ENCODE assay signal across 35 mouse cellular contexts in genomic region chr16:30241623-30242022, GRCm38 (mm10). TPM values are rescaled to one million over a fixed set of nuclear protein-coding genes. Genes with fewer than 3 reads are reported as not detected.
DNase-seq lines count a peak whose midpoint lies in the region; ATAC-seq and TF ChIP-seq lines count a peak whose summit lies in the region.
"Had no signal": no experiment of that assay in that cellular context is flagged by ENCODE, and none has a peak within 500 bp of the region (broad histone marks: within the 10 kb centered on the region; RNA-seq: fewer than 3 reads in every experiment).

No protein-coding gene starts in this region.

- peaks cover 3% of the 10 kb centered on the region; the same call in 1 of the 2 replicates for H3K9me3 ChIP-seq in stomach, embryonic 16.5 days (replicated peaks; ENCODE audit: control insufficient read depth, low read length)
- no peaks in the 10 kb centered on the region for H3K9me3 ChIP-seq in stomach, postnatal 0 days (ENCODE audit: control insufficient read depth, low read length)
- H3K9me3 ChIP-seq in limb, embryonic 10.5 days (replicated peaks): no peaks in the 10 kb centered on the region
- H3K9me3 ChIP-seq in midbrain, embryonic 14.5 days (ENCODE audit: control insufficient read depth, low read length): no peaks in the 10 kb centered on the region
- H3K9me3 ChIP-seq: embryonic facial prominence, embryonic 12.5 days; intestine, embryonic 15.5 days; neural tube, embryonic 13.5 days had no signal

- ATAC-seq in stomach, embryonic 16.5 days (ENCODE audit: insufficient read depth, low FRiP score): 0 out of 2 replicates have a peak, but pooled peaks have one; percentile 51
- ATAC-seq in stomach, postnatal 0 days (ENCODE audit: low FRiP score, low TSS enrichment): no peak
- ATAC-seq in erythroid progenitor cell, adult 5-6 weeks (replicated peaks; ENCODE audit: low FRiP score, poor library complexity, severe bottlenecking): no peak
- no peak for ATAC-seq in midbrain, embryonic 14.5 days (ENCODE audit: low FRiP score, low TSS enrichment)
- ATAC-seq: forebrain, embryonic 16.5 days; hindbrain, embryonic 16.5 days; intestine, embryonic 15.5 days; midbrain, embryonic 16.5 days; Patski had no signal

- 24% methylated on average over 2 of the region's 2 CpGs for WGBS in stomach, embryonic 16.5 days
- 43% methylated on average over 2 of the region's 2 CpGs for WGBS in stomach, postnatal 0 days
- 8% methylated on average over 2 of the region's 2 CpGs for WGBS in limb, embryonic 10.5 days
- WGBS in midbrain, embryonic 14.5 days: 36% methylated on average over 2 of the region's 2 CpGs

- H3K27ac ChIP-seq in gastrocnemius, adult 2 months: no peak overlapping the region
- H3K27ac ChIP-seq in stomach, embryonic 16.5 days (ENCODE audit: low read length): no peak overlapping the region; the same call in 1 of the 2 replicates
- no peak overlapping the region for H3K27ac ChIP-seq in stomach, postnatal 0 days (replicated peaks)
- peak overlapping the region; percentile 66 for H3K27ac ChIP-seq in limb, embryonic 10.5 days
- no peak overlapping the region for H3K27ac ChIP-seq in midbrain, embryonic 14.5 days (replicated peaks; ENCODE audit: low read depth, low read length)
- H3K27ac ChIP-seq: embryonic facial prominence, embryonic 12.5 days; intestine, embryonic 15.5 days; macrophage; neural tube, embryonic 13.5 days had no signal

- H3K4me2 ChIP-seq in stomach, embryonic 16.5 days (ENCODE audit: low read depth, low read length): no peak overlapping the region
- H3K4me2 ChIP-seq in stomach, postnatal 0 days (replicated peaks; ENCODE audit: low read depth): no peak overlapping the region
- no peak overlapping the region for H3K4me2 ChIP-seq in midbrain, embryonic 14.5 days (ENCODE audit: low read length)
- H3K4me2 ChIP-seq: embryonic facial prominence, embryonic 12.5 days; intestine, embryonic 15.5 days; neural tube, embryonic 13.5 days had no signal

- TF ChIP-seq CTCF in gastrocnemius, adult 2 months (IDR thresholded peaks at IDR 0.05): no peak
- no peak for TF ChIP-seq CTCF in stomach, postnatal 0 days (IDR thresholded peaks at IDR 0.05; ENCODE audit: low read depth)

- H3K27me3 ChIP-seq in stomach, embryonic 16.5 days (ENCODE audit: control insufficient read depth, insufficient read depth, low read length): no peaks in the 10 kb centered on the region
- no peaks in the 10 kb centered on the region for H3K27me3 ChIP-seq in stomach, postnatal 0 days (ENCODE audit: control insufficient read depth, insufficient read depth, low read length)
- peaks cover 81% of the 10 kb centered on the region for H3K27me3 ChIP-seq in limb, embryonic 10.5 days (ENCODE audit: low read depth, poor library complexity, severe bottlenecking)
- H3K27me3 ChIP-seq in midbrain, embryonic 14.5 days (ENCODE audit: control insufficient read depth, insufficient read depth, low read length): peaks cover 13% of the 10 kb centered on the region; the same call in 1 of the 2 replicates
- H3K27me3 ChIP-seq: embryonic facial prominence, embryonic 12.5 days; intestine, embryonic 15.5 days; Patski had no signal

- peaks cover 14% of the 10 kb centered on the region; the same call in 1 of the 2 replicates for H3K4me1 ChIP-seq in stomach, embryonic 16.5 days (ENCODE audit: control insufficient read depth, insufficient read depth, low read length)
- H3K4me1 ChIP-seq in stomach, postnatal 0 days (replicated peaks; ENCODE audit: control insufficient read depth, insufficient read depth): no peaks in the 10 kb centered on the region
- peaks cover 58% of the 10 kb centered on the region for H3K4me1 ChIP-seq in limb, embryonic 10.5 days
- H3K4me1 ChIP-seq in midbrain, embryonic 14.5 days (ENCODE audit: control insufficient read depth, insufficient read depth, low read length): peaks cover 5% of the 10 kb centered on the region; the same call in 1 of the 2 replicates

- peak; percentile 52 for DNase-seq in gastrocnemius, adult 2 months
- no peak for DNase-seq in gastrocnemius, adult 8-10 months (ENCODE audit: low spot score in 2 of 2)
- DNase-seq in stomach, postnatal 0 days (ENCODE audit: low spot score): no peak
- DNase-seq in limb, embryonic 10.5 days (ENCODE audit: low spot score): no peak
- DNase-seq in lung, postnatal 36 days: no peak
- DNase-seq in midbrain, embryonic 14.5 days: no peak
- DNase-seq: adrenal gland, postnatal 36 days; cerebellum, adult 11 months; cerebellum, adult 9-11 months; kidney, adult 8-10 months; kidney, postnatal 14 days; retina, postnatal 1 day; thymus, adult 18-20 months; thymus, postnatal 36 days had no signal

- intact Hi-C loops in gastrocnemius, adult 2 months (cut with DNase I): no loop called here

- no peak overlapping the region for H3K4me3 ChIP-seq in gastrocnemius, adult 2 months
- H3K4me3 ChIP-seq in stomach, embryonic 16.5 days (replicated peaks; ENCODE audit: low read length): no peak overlapping the region
- H3K4me3 ChIP-seq in stomach, postnatal 0 days (ENCODE audit: low read depth, low read length): no peak overlapping the region
- H3K4me3 ChIP-seq in limb, embryonic 10.5 days: no peak overlapping the region
- H3K4me3 ChIP-seq in midbrain, embryonic 14.5 days (replicated peaks; ENCODE audit: low read depth, low read length): no peak overlapping the region
- H3K4me3 ChIP-seq: embryonic facial prominence, embryonic 12.5 days; intestine, embryonic 15.5 days; myocyte; neural tube, embryonic 13.5 days had no signal

- H3K36me3 ChIP-seq in stomach, embryonic 16.5 days (ENCODE audit: control insufficient read depth, insufficient read depth, low read length): no peaks in the 10 kb centered on the region
- H3K36me3 ChIP-seq in stomach, postnatal 0 days (ENCODE audit: control insufficient read depth, insufficient read depth, low read length): no peaks in the 10 kb centered on the region
- H3K36me3 ChIP-seq in limb, embryonic 10.5 days: no peaks in the 10 kb centered on the region
- no peaks in the 10 kb centered on the region for H3K36me3 ChIP-seq in midbrain, embryonic 14.5 days (ENCODE audit: control insufficient read depth, insufficient read depth, low read length)
- H3K36me3 ChIP-seq: embryonic facial prominence, embryonic 12.5 days; intestine, embryonic 15.5 days; neural tube, embryonic 13.5 days had no signal

- H3K9ac ChIP-seq in stomach, embryonic 16.5 days (ENCODE audit: low read length): no peak overlapping the region
- H3K9ac ChIP-seq in stomach, postnatal 0 days (ENCODE audit: low read length): no peak overlapping the region
- no peak overlapping the region for H3K9ac ChIP-seq in midbrain, embryonic 14.5 days (replicated peaks; ENCODE audit: low read length)
- H3K9ac ChIP-seq: embryonic facial prominence, embryonic 12.5 days; intestine, embryonic 15.5 days; neural tube, embryonic 13.5 days had no signal

- no peak for TF ChIP-seq EP300 in stomach, postnatal 0 days (optimal IDR thresholded peaks at IDR 0.05)

RNA-seq across cellular contexts. Expression of gene Cpn2, which starts 25.7 kb away (rescaled TPM):
- total RNA-seq in gastrocnemius, adult 2 months (2021): not detected
- total RNA-seq in gastrocnemius, adult 8-10 months (2022): under 1 TPM in 2 of 4 experiments, not detected in 2; 0.07 to 0.13 TPM
- 0.17 and 0.26 TPM in 2 replicates for polyA plus RNA-seq in stomach, embryonic 16.5 days (2015; fragmentation: Nextera tagmentation; extraction: Ambion mirVana)
- 0.04 TPM in 1 of 2 replicates, not detected in the other for polyA plus RNA-seq in stomach, postnatal 0 days (2015; fragmentation: Nextera tagmentation; extraction: Ambion mirVana)
- not detected in 2 replicates for polyA plus RNA-seq in limb, embryonic 10.5 days (2016; fragmentation: Nextera tagmentation; extraction: Ambion mirVana)
- not detected in 2 replicates for total RNA-seq in erythroid progenitor cell, adult 5-6 weeks (2015; ENCODE audit: low replicate concordance)
- not detected in 2 replicates for total RNA-seq in erythroid progenitor cell, adult 5-6 weeks (2017; ENCODE audit: low replicate concordance)
- polyA plus RNA-seq in midbrain, embryonic 14.5 days (2014; fragmentation: Nextera tagmentation; extraction: Ambion mirVana): not detected in 2 replicates
- total RNA-seq: common myeloid progenitor, adult 5-6 weeks; ES-E14; hematopoietic stem cell, adult 5-6 weeks; layer of hippocampus, adult 18-20 months; layer of hippocampus, postnatal 25 days had no signal
- polyA plus RNA-seq: embryonic facial prominence, embryonic 12.5 days; forebrain, embryonic 16.5 days; heart, embryonic 14.5 days; hindbrain, embryonic 16.5 days; lung, embryonic 16.5 days; macrophage; midbrain, embryonic 16.5 days; myocyte; neural tube, embryonic 13.5 days; Patski; spleen, adult 2 months; stomach, embryonic 14.5 days had no signal

RNA-seq across cellular contexts. Expression of gene Lrrc15, which starts 41.4 kb away (rescaled TPM):
- total RNA-seq in gastrocnemius, adult 2 months (2021): under 1 TPM; 0.08 to 0.14 TPM
- under 1 TPM; 0.05 to 0.31 (median 0.10) TPM for total RNA-seq in gastrocnemius, adult 8-10 months (2022)
- 0.28 and 0.55 TPM in 2 replicates for polyA plus RNA-seq in stomach, embryonic 16.5 days (2015; fragmentation: Nextera tagmentation; extraction: Ambion mirVana)
- 0.76 and 0.87 TPM in 2 replicates for polyA plus RNA-seq in stomach, postnatal 0 days (2015; fragmentation: Nextera tagmentation; extraction: Ambion mirVana)
- 0.23 and 0.68 TPM in 2 replicates for polyA plus RNA-seq in limb, embryonic 10.5 days (2016; fragmentation: Nextera tagmentation; extraction: Ambion mirVana)
- total RNA-seq in erythroid progenitor cell, adult 5-6 weeks (2015; ENCODE audit: low replicate concordance): not detected in 2 replicates
- under 0.01 TPM in 1 of 2 replicates, not detected in the other for total RNA-seq in erythroid progenitor cell, adult 5-6 weeks (2017; ENCODE audit: low replicate concordance)
- polyA plus RNA-seq in midbrain, embryonic 14.5 days (2014; fragmentation: Nextera tagmentation; extraction: Ambion mirVana): 0.13 and 0.43 TPM in 2 replicates
- total RNA-seq: common myeloid progenitor, adult 5-6 weeks; hematopoietic stem cell, adult 5-6 weeks; liver, adult 2 months had no signal
- polyA plus RNA-seq: liver, adult 2 months; macrophage; Patski; spleen, adult 2 months had no signal
